Mouse (Mus musculus): ENCODE data around the gene Ccdc33.

Gene Ccdc33

DNA sequence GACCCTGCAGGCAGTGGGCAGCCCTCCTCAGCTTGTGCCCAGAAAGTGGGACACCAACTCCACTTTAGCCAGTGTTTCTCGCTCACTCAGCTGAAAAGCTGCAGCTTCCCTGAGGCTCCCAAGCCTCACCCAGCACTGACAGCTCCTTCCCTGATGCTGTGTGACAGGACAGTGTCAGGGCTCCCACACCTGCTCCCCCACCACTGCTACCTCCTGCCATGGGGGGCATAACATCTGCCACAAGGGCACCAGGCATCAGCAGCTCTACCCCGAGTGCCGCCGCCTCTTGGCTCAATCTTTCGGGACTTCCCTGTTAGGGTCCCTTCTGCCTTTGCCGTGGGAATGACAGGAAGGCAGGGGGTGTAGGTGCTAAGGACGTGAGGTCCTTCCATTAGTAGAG, 132.3 kb downstream of the Ccdc33 start:
- in situ Hi-C loops (cut with MboI, MseI), result no loop called here

DNA sequence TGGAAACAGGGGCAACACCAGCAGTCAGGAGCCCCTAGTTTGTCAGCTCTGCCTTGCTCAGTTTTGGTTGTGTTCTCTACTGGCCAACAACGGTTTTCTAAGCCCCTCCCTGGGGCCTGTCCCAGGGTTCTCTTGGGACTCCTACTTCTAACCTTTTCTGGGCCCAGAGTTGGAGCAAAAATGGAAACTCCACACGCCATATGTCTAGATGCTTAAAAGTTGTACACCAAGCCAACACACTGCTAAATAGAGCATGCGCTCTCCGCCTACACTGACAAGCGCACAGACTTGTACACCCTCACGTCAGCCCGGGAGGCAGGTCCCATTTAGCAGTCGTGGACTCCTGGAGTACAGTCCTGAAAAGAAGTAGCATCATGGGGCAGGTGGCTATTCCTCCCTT, 133.3 kb downstream of the Ccdc33 start:
- in situ Hi-C loops (cut with MboI, MseI), result no loop called here

DNA sequence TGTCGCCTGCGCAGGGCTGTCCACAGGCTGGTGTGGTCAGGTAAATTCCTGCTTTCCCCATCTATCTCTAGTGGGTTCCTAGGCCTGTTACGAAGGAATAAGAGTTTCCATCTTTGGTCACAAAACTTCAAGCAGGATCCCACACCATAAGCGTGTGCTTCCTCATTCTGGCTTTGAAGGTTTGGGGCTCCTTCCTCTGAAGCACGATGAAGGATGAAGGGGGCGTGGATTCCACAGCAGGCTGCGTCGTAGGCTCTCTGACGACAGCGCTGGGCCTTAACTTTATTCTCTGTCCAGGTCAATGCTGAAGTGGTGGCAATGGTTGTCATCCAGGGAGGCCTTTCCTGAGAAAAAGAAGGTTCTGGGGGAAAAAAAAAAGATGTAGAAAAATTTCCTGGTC, 138.1 kb downstream of the Ccdc33 start:
- in situ Hi-C loops (cut with MboI, MseI), result no loop called here

DNA sequence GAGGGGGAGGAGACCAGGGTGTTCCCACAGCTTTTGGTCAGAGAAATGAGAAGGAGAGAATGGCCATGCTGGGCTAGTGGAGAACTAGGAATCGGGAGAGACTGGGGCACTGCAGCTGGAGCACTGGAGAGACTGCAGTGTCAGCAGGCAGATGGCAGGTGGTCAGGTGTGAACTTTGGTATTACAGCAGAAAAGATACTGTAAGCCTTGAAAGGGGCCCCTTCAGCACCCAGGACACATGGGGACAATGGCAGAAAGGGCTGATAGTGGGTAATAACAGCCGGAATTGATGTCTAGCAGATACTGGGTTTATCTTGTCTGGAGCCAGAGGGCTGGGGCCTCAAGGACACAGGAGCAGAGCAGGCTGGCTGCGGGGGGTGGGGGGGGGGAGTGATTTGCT, 139.8 kb downstream of the Ccdc33 start:
- in situ Hi-C loops (cut with MboI, MseI), result no loop called here

Data from regulatory T cell (primary cell).